Mouse (Mus musculus): ENCODE results near the gene Whrn. TPM values are rescaled to one million over a fixed set of nuclear protein-coding genes. Genes with fewer than 3 reads are reported as not detected.

Gene Whrn
- polyA plus RNA-seq, 1 experiment from 2014 or later = 1.8 TPM

DNA sequence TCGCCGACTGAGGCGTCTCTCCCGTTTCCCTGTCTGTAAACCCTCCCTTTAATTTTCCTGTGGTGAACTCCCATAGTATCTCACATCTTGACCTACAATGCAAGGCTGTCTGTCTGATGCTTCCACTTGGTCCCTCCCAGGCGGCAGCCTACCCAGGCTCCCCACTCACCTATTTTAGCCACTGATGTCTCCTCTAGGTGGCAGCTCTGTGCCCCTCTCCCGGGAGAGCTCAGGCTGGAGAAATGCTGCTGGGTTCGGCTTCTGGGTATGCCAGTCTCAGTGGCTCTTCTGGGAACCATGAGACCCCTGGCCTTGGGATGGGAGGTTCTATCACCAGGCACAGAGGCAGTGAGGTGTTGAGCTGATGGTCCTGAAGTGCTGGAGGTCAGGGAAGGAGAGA is 118.3 kb downstream of the Whrn start:
- no peak overlapping the region for H3K4me3 ChIP-seq (ENCODE audit: low read length)
- H3K27me3 ChIP-seq (ENCODE audit: control insufficient read depth, insufficient read depth, low read length) = no peaks in the 10 kb centered on the region
- H3K9me3 ChIP-seq (replicated peaks; ENCODE audit: control insufficient read depth, low read length) = no peaks in the 10 kb centered on the region
- no peak overlapping the region for H3K9ac ChIP-seq (ENCODE audit: low read length)
- peaks cover 6% of the 10 kb centered on the region; the same call in 1 of the 2 replicates for H3K36me3 ChIP-seq (ENCODE audit: control insufficient read depth, insufficient read depth)
- no peak for ATAC-seq (replicated peaks; ENCODE audit: extremely low read depth, insufficient read depth, low FRiP score)
- no peaks in the 10 kb centered on the region for H3K4me1 ChIP-seq (ENCODE audit: control insufficient read depth, insufficient read depth, low read length)
- H3K27ac ChIP-seq (ENCODE audit: low read length) = no peak overlapping the region
- H3K4me2 ChIP-seq (ENCODE audit: low read depth, low read length) = no peak overlapping the region
- 67% methylated on average over 7 of the region's 7 CpGs for WGBS

GRCm38 (mm10) chr4:63375367-63375766 is 120.4 kb downstream of the Whrn start:
- Histone ChIP-seq H3K27ac (ENCODE audit: low read length) (no peak overlapping the region), H3K9me3 (replicated peaks; ENCODE audit: control insufficient read depth, low read length) (no peaks in the 10 kb centered on the region), H3K4me2 (ENCODE audit: low read depth, low read length) (no peak overlapping the region), H3K4me3 (ENCODE audit: low read length) (no peak overlapping the region), H3K27me3 (ENCODE audit: control insufficient read depth, insufficient read depth, low read length) (no peaks in the 10 kb centered on the region), H3K9ac (ENCODE audit: low read length) (no peak overlapping the region), H3K4me1 (ENCODE audit: control insufficient read depth, insufficient read depth, low read length) (no peaks in the 10 kb centered on the region), H3K36me3 (ENCODE audit: control insufficient read depth, insufficient read depth) (peaks cover 3% of the 10 kb centered on the region; the same call in 1 of the 2 replicates)
- 81% methylated on average over 1 of the region's 1 CpGs for WGBS
- 0 out of 2 replicates have a peak, but pooled peaks have one; percentile 18 for ATAC-seq (replicated peaks; ENCODE audit: extremely low read depth, insufficient read depth, low FRiP score)

GRCm38 (mm10) chr4:63374331-63374730 is 121.5 kb downstream of the Whrn start:
- Histone ChIP-seq H3K4me1 (ENCODE audit: control insufficient read depth, insufficient read depth, low read length) (no peaks in the 10 kb centered on the region), H3K4me2 (ENCODE audit: low read depth, low read length) (no peak overlapping the region), H3K4me3 (ENCODE audit: low read length) (no peak overlapping the region), H3K9me3 (replicated peaks; ENCODE audit: control insufficient read depth, low read length) (no peaks in the 10 kb centered on the region), H3K27me3 (ENCODE audit: control insufficient read depth, insufficient read depth, low read length) (no peaks in the 10 kb centered on the region), H3K9ac (ENCODE audit: low read length) (no peak overlapping the region), H3K27ac (ENCODE audit: low read length) (no peak overlapping the region), H3K36me3 (ENCODE audit: control insufficient read depth, insufficient read depth) (no peaks in the 10 kb centered on the region)
- ATAC-seq (replicated peaks; ENCODE audit: extremely low read depth, insufficient read depth, low FRiP score) = no peak
- WGBS = 64% methylated on average over 12 of the region's 12 CpGs

GRCm38 (mm10) chr4:63373404-63373803 is 122.4 kb downstream of the Whrn start:
- no peak overlapping the region for H3K4me3 ChIP-seq (ENCODE audit: low read length)
- WGBS = 88% methylated on average over 8 of the region's 8 CpGs
- H3K9ac ChIP-seq (ENCODE audit: low read length) = no peak overlapping the region
- no peaks in the 10 kb centered on the region for H3K36me3 ChIP-seq (ENCODE audit: control insufficient read depth, insufficient read depth)
- H3K4me2 ChIP-seq (ENCODE audit: low read depth, low read length) = no peak overlapping the region
- no peaks in the 10 kb centered on the region for H3K9me3 ChIP-seq (replicated peaks; ENCODE audit: control insufficient read depth, low read length)
- ATAC-seq (replicated peaks; ENCODE audit: extremely low read depth, insufficient read depth, low FRiP score) = no peak
- H3K4me1 ChIP-seq (ENCODE audit: control insufficient read depth, insufficient read depth, low read length) = no peaks in the 10 kb centered on the region
- H3K27ac ChIP-seq (ENCODE audit: low read length) = no peak overlapping the region
- no peaks in the 10 kb centered on the region for H3K27me3 ChIP-seq (ENCODE audit: control insufficient read depth, insufficient read depth, low read length)

DNA sequence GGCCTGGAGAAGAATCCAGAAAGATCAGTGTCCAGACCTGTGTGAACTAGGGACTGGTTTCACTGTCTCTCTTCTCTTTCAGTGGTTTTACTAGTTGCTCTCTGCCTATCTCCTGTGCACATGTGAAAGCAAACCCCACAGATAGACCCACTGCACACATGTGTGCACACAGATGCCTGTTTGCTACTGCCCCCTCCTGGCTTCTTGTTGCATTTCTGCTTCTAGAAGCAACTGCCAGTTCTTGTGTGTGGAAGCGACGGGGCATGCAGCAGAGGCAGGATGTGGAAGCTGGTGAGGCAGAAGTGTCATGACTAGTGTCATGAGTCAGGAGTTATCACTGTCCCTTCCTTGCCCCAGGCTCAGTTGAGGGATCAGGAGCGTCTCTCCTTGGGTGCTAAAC is 123.9 kb downstream of the Whrn start:
- WGBS = 40% methylated on average over 3 of the region's 3 CpGs
- Histone ChIP-seq H3K4me1 (ENCODE audit: control insufficient read depth, insufficient read depth, low read length) (no peaks in the 10 kb centered on the region), H3K9ac (ENCODE audit: low read length) (no peak overlapping the region), H3K27ac (ENCODE audit: low read length) (no peak overlapping the region), H3K36me3 (ENCODE audit: control insufficient read depth, insufficient read depth) (no peaks in the 10 kb centered on the region), H3K4me3 (ENCODE audit: low read length) (no peak overlapping the region), H3K4me2 (ENCODE audit: low read depth, low read length) (no peak overlapping the region), H3K9me3 (replicated peaks; ENCODE audit: control insufficient read depth, low read length) (no peaks in the 10 kb centered on the region), H3K27me3 (ENCODE audit: control insufficient read depth, insufficient read depth, low read length) (no peaks in the 10 kb centered on the region)
- ATAC-seq (replicated peaks; ENCODE audit: extremely low read depth, insufficient read depth, low FRiP score) = no peak

GRCm38 (mm10) chr4:63370897-63371296 is 124.9 kb downstream of the Whrn start:
- Histone ChIP-seq H3K9ac (ENCODE audit: low read length) (no peak overlapping the region), H3K36me3 (ENCODE audit: control insufficient read depth, insufficient read depth) (no peaks in the 10 kb centered on the region), H3K4me1 (ENCODE audit: control insufficient read depth, insufficient read depth, low read length) (no peaks in the 10 kb centered on the region), H3K27ac (ENCODE audit: low read length) (no peak overlapping the region), H3K9me3 (replicated peaks; ENCODE audit: control insufficient read depth, low read length) (no peaks in the 10 kb centered on the region), H3K4me2 (ENCODE audit: low read depth, low read length) (no peak overlapping the region), H3K4me3 (ENCODE audit: low read length) (no peak overlapping the region), H3K27me3 (ENCODE audit: control insufficient read depth, insufficient read depth, low read length) (no peaks in the 10 kb centered on the region)
- no peak for ATAC-seq (replicated peaks; ENCODE audit: extremely low read depth, insufficient read depth, low FRiP score)
- 58% methylated on average over 7 of the region's 7 CpGs for WGBS

- Histone ChIP-seq H3K9ac (ENCODE audit: low read length) (no peak overlapping the region), H3K36me3 (ENCODE audit: control insufficient read depth, insufficient read depth) (no peaks in the 10 kb centered on the region), H3K4me2 (ENCODE audit: low read depth, low read length) (no peak overlapping the region), H3K4me1 (ENCODE audit: control insufficient read depth, insufficient read depth, low read length) (no peaks in the 10 kb centered on the region), H3K27me3 (ENCODE audit: control insufficient read depth, insufficient read depth, low read length) (no peaks in the 10 kb centered on the region), H3K27ac (ENCODE audit: low read length) (no peak overlapping the region), H3K9me3 (replicated peaks; ENCODE audit: control insufficient read depth, low read length) (no peaks in the 10 kb centered on the region), H3K4me3 (ENCODE audit: low read length) (no peak overlapping the region)
- WGBS = 17% methylated on average over 4 of the region's 4 CpGs
- peak; percentile 56; the same call in 1 of the 2 replicates for ATAC-seq (replicated peaks; ENCODE audit: extremely low read depth, insufficient read depth, low FRiP score)
Observed at GRCm38 (mm10) chr4:63368577-63368976, 127.2 kb downstream of the Whrn start.

Other genes starting within 250 kb of the Whrn start
- not detected in 2 replicates for gene Orm1, start 151.4 kb downstream of the Whrn start, polyA plus RNA-seq (2015; fragmentation: Nextera tagmentation; extraction: Ambion mirVana)
- gene Orm3, start 139.8 kb downstream of the Whrn start, polyA plus RNA-seq (2015; fragmentation: Nextera tagmentation; extraction: Ambion mirVana) = not detected in 2 replicates
- gene Orm2, start 133.5 kb downstream of the Whrn start, polyA plus RNA-seq (2015; fragmentation: Nextera tagmentation; extraction: Ambion mirVana) = not detected in 2 replicates
- 4.4 and 5.8 TPM in 2 replicates for gene Akna, start 92.6 kb downstream of the Whrn start, polyA plus RNA-seq (2015; fragmentation: Nextera tagmentation; extraction: Ambion mirVana)
- 238 and 243 TPM in 2 replicates for gene Atp6v1g1, start 48.8 kb upstream of the Whrn start, polyA plus RNA-seq (2015; fragmentation: Nextera tagmentation; extraction: Ambion mirVana)
- gene Tmem268, start 62.8 kb upstream of the Whrn start, polyA plus RNA-seq (2015; fragmentation: Nextera tagmentation; extraction: Ambion mirVana) = 5.1 and 6.0 TPM in 2 replicates
- gene Gm11213, start 109.3 kb upstream of the Whrn start, polyA plus RNA-seq (2015; fragmentation: Nextera tagmentation; extraction: Ambion mirVana) = not detected in 2 replicates
- not detected in 2 replicates for gene Tex48, start 126.4 kb upstream of the Whrn start, polyA plus RNA-seq (2015; fragmentation: Nextera tagmentation; extraction: Ambion mirVana)
- gene Gm11214, start 167.4 kb upstream of the Whrn start, polyA plus RNA-seq (2015; fragmentation: Nextera tagmentation; extraction: Ambion mirVana) = 0.49 TPM in 1 of 2 replicates, not detected in the other
- 0.05 TPM in 2 replicates for gene Tnfsf15, start 249.1 kb upstream of the Whrn start, polyA plus RNA-seq (2015; fragmentation: Nextera tagmentation; extraction: Ambion mirVana)

All from heart, embryonic 16.5 days (tissue).